ENCODE assay signal across 21 mouse cellular contexts in genomic region chr5:130204560-130204959, GRCm38 (mm10). TPM values are rescaled to one million over a fixed set of nuclear protein-coding genes. Genes with fewer than 3 reads are reported as not detected.
DNase-seq lines count a peak whose midpoint lies in the region; ATAC-seq and TF ChIP-seq lines count a peak whose summit lies in the region.
"Had no signal": no experiment of that assay in that cellular context is flagged by ENCODE, and none has a peak within 500 bp of the region (broad histone marks: within the 10 kb centered on the region; RNA-seq: fewer than 3 reads in every experiment).

No protein-coding gene starts in this region.

- ATAC-seq in inflammation-experienced regulatory T-cells, adult 6 months = peak; percentile 82
- ATAC-seq: forebrain, embryonic 15.5 days had no signal

- no peak for DNase-seq in gastrocnemius, adult 2 months
- no peak for DNase-seq in gastrocnemius, adult 18-20 months (ENCODE audit: low spot score)
- peak; percentile 3 for DNase-seq in thymus, adult 2 months
- no peak for DNase-seq in thymus, postnatal 4 days
- no peak for DNase-seq in urinary bladder, postnatal 36 days (ENCODE audit: low spot score in 2 of 2)
- no peak for DNase-seq in cerebellum, adult 11 months
- no peak for DNase-seq in c-Kit-positive CD71-positive TER-119-positive erythroid progenitor cells, embryonic 14.5 days (ENCODE audit: low spot score)
- DNase-seq: cerebellum, adult 8-10 months; heart, adult 11 months; heart, postnatal 36 days; kidney, adult 2 months; kidney, postnatal 36 days; layer of hippocampus, adult 9-11 months; lung, embryonic 14.5 days; right cerebral cortex, postnatal 4 days had no signal

- peak overlapping the region; percentile 48 for H3K27ac ChIP-seq in gastrocnemius, adult 2 months
- H3K27ac ChIP-seq in thymus, adult 2 months (ENCODE audit: control insufficient read depth, insufficient read depth, low read length) = peak overlapping the region; percentile 64; the same call in 1 of the 2 replicates
- H3K27ac ChIP-seq: forebrain, embryonic 15.5 days; heart, embryonic 13.5 days; hindbrain, embryonic 15.5 days had no signal

- H3K27me3 ChIP-seq in thymus, adult 2 months (ENCODE audit: control insufficient read depth, insufficient read depth, low read length) = no peaks in the 10 kb centered on the region
- H3K27me3 ChIP-seq: forebrain, embryonic 15.5 days; heart, embryonic 13.5 days; hindbrain, embryonic 15.5 days; megakaryocyte, embryonic 14.5 days had no signal

- 32% methylated on average over 6 of the region's 6 CpGs for WGBS in thymus, adult 2 months

- TF ChIP-seq POLR2A in thymus, adult 2 months (IDR thresholded peaks at IDR 0.05; ENCODE audit: control insufficient read depth, extremely low read depth, insufficient read depth, low read length, poor library complexity) = no peak

- H3K4me1 ChIP-seq in thymus, adult 2 months (replicated peaks; ENCODE audit: control insufficient read depth, insufficient read depth, low read length) = peaks cover 10% of the 10 kb centered on the region
- H3K4me1 ChIP-seq: forebrain, embryonic 15.5 days; hindbrain, embryonic 15.5 days had no signal

- peaks cover 5% of the 10 kb centered on the region; the same call in 1 of the 2 replicates for H3K36me3 ChIP-seq in thymus, adult 2 months (ENCODE audit: control insufficient read depth, insufficient read depth, low read length)

- TF ChIP-seq CTCF in gastrocnemius, adult 2 months (IDR thresholded peaks at IDR 0.05) = no peak
- TF ChIP-seq CTCF in thymus, adult 2 months (IDR thresholded peaks at IDR 0.05; ENCODE audit: borderline replicate concordance, control insufficient read depth, extremely low read depth, insufficient read depth, low read length, poor library complexity) = no peak

- intact Hi-C loops in gastrocnemius, adult 2 months (cut with DNase I) = no loop called here

- no peak overlapping the region for H3K4me3 ChIP-seq in gastrocnemius, adult 2 months
- H3K4me3 ChIP-seq in thymus, adult 2 months (ENCODE audit: control insufficient read depth, insufficient read depth, low read length) = no peak overlapping the region
- H3K4me3 ChIP-seq: erythroblast, embryonic 14.5 days; forebrain, embryonic 15.5 days; heart, embryonic 13.5 days; hindbrain, embryonic 15.5 days; megakaryocyte, embryonic 14.5 days had no signal

RNA-seq across cellular contexts. Expression of gene Tmem248, which starts 12.3 kb away (rescaled TPM):
- 10 to 100 TPM; 42.9 to 46.7 TPM for total RNA-seq in gastrocnemius, adult 2 months (2021)
- total RNA-seq in gastrocnemius, adult 18-20 months (2021) = 10 to 100 TPM; 43.4 to 44.3 TPM
- 31.8 and 44.4 TPM in 2 replicates for polyA plus RNA-seq in thymus, adult 2 months (2012; rRNA removed)
- polyA plus RNA-seq in inflammation-experienced regulatory T-cells, adult 6 months (2017; shearing (Covaris generic)) = 10 to 100 TPM; 11.2 to 13.4 (median 13.2) TPM

RNA-seq across cellular contexts. Expression of gene Rabgef1, which starts 33.0 kb away (rescaled TPM):
- 100 to 1,000 TPM in 1 of 2 experiments, 10 to 100 TPM in 1; 90.5 to 140 TPM for total RNA-seq in gastrocnemius, adult 2 months (2021)
- total RNA-seq in gastrocnemius, adult 18-20 months (2021) = 100 to 1,000 TPM in 1 of 2 experiments, 10 to 100 TPM in 1; 91.2 to 116 TPM
- polyA plus RNA-seq in thymus, adult 2 months (2012; rRNA removed) = 19.7 and 21.0 TPM in 2 replicates
- polyA plus RNA-seq in inflammation-experienced regulatory T-cells, adult 6 months (2017; shearing (Covaris generic)) = 10 to 100 TPM; 31.3 to 40.9 (median 36.7) TPM

RNA-seq across cellular contexts. Expression of gene Sbds, which starts 50.8 kb away (rescaled TPM):
- 10 to 100 TPM; 27.5 to 34.5 TPM for total RNA-seq in gastrocnemius, adult 2 months (2021)
- total RNA-seq in gastrocnemius, adult 18-20 months (2021) = 10 to 100 TPM; 30.3 to 37.7 TPM
- polyA plus RNA-seq in thymus, adult 2 months (2012; rRNA removed) = 24.4 and 24.8 TPM in 2 replicates
- polyA plus RNA-seq in inflammation-experienced regulatory T-cells, adult 6 months (2017; shearing (Covaris generic)) = 100 to 1,000 TPM; 108 to 150 (median 130) TPM

RNA-seq across cellular contexts. Expression of gene Tyw1, which starts 50.9 kb away (rescaled TPM):
- total RNA-seq in gastrocnemius, adult 2 months (2021) = 1 to 10 TPM; 9.5 TPM
- 10 to 100 TPM in 1 of 2 experiments, 1 to 10 TPM in 1; 10.0 to 11.1 TPM for total RNA-seq in gastrocnemius, adult 18-20 months (2021)
- 15.4 and 15.6 TPM in 2 replicates for polyA plus RNA-seq in thymus, adult 2 months (2012; rRNA removed)
- polyA plus RNA-seq in inflammation-experienced regulatory T-cells, adult 6 months (2017; shearing (Covaris generic)) = 10 to 100 TPM; 30.4 to 35.1 (median 33.9) TPM

RNA-seq across cellular contexts. Expression of gene Kctd7, which starts 59.9 kb away (rescaled TPM):
- total RNA-seq in gastrocnemius, adult 2 months (2021) = 1 to 10 TPM; 2.4 to 2.9 TPM
- 1 to 10 TPM; 2.6 to 3.6 TPM for total RNA-seq in gastrocnemius, adult 18-20 months (2021)
- 6.9 and 7.9 TPM in 2 replicates for polyA plus RNA-seq in thymus, adult 2 months (2012; rRNA removed)
- 1 to 10 TPM; 2.1 to 3.0 (median 3.0) TPM for polyA plus RNA-seq in inflammation-experienced regulatory T-cells, adult 6 months (2017; shearing (Covaris generic))
